Mouse (Mus musculus) stomach, postnatal 0 days (tissue): ENCODE measurements around the gene Prima1. TPM values are rescaled to one million over a fixed set of nuclear protein-coding genes. Genes with fewer than 3 reads are reported as not detected.

Source experiments
- ATAC-seq: fragments of 200-750 bp; cut with Nextera tagmentation; 2 replicates; pipeline ENCODE4 v1.8.0; 2017; ENCODE audit not compliant: low FRiP score, low TSS enrichment
- DNase-seq: peaks from one replicate; pipeline ENCODE4 v3.0.0-alpha.2; 2016; ENCODE audit warnings: low spot score
- H3K27ac ChIP-seq: fragments of 300-500 bp; sonication (generic); replicated peaks from 2 replicates; pipeline ENCODE4 v1.5.1; 2014; ENCODE audit warnings: mild to moderate bottlenecking, control low read depth
- H3K27me3 ChIP-seq: fragments of 300-500 bp; sonication (generic); 2 replicates; pipeline ENCODE4 v1.6.1; 2014; ENCODE audit warnings: low read length; ENCODE audit not compliant: control insufficient read depth, insufficient read depth
- H3K36me3 ChIP-seq: fragments of 300-500 bp; sonication (generic); 2 replicates; pipeline ENCODE4 v1.6.1; 2014; ENCODE audit warnings: low read length, mixed read lengths; ENCODE audit not compliant: control insufficient read depth, insufficient read depth
- H3K4me1 ChIP-seq: fragments of 300-500 bp; sonication (generic); replicated peaks from 2 replicates; pipeline ENCODE4 v1.6.1; 2014; ENCODE audit warnings: antibody characterized with exemption; ENCODE audit not compliant: control insufficient read depth, insufficient read depth
- H3K4me2 ChIP-seq: fragments of 300-500 bp; sonication (generic); replicated peaks from 2 replicates; pipeline ENCODE4 v1.6.1; 2014; ENCODE audit warnings: low read depth, mild to moderate bottlenecking, control low read depth, moderate library complexity
- H3K4me3 ChIP-seq: fragments of 300-500 bp; sonication (generic); 2 replicates; pipeline ENCODE4 v1.5.1; 2014; ENCODE audit warnings: low read depth, low read length, control low read depth
- H3K9ac ChIP-seq: fragments of 300-500 bp; sonication (generic); 2 replicates; pipeline ENCODE4 v1.6.1; 2014; ENCODE audit warnings: mild to moderate bottlenecking, low read length, control low read depth, mixed read lengths
- H3K9me3 ChIP-seq: fragments of 300-500 bp; sonication (generic); 2 replicates; pipeline ENCODE4 v1.6.1; 2016; ENCODE audit warnings: low read length; ENCODE audit not compliant: control insufficient read depth
- CTCF ChIP-seq: IDR thresholded peaks from 2 replicates; pipeline ENCODE4 v1.5.1; 2016; ENCODE audit warnings: antibody characterized with exemption, low read depth, mild to moderate bottlenecking, moderate library complexity
- EP300 ChIP-seq: optimal IDR thresholded peaks from 2 replicates; pipeline ENCODE3; 2016; ENCODE audit warnings: antibody characterized with exemption
- WGBS: fragments of 180-500 bp; shearing (Covaris S2); extraction: QIAGEN DNeasy Blood & Tissue Kit; methylation state at CpG from one replicate; pipeline ENCODE4 v1.1.7; 2014; 5-methylcytosine and 5-hydroxymethylcytosine counted together
- polyA plus RNA-seq: library from polyadenylated mRNA; unstranded; fragments of >200 nt; fragmentation: Nextera tagmentation; extraction: Ambion mirVana; gene quantifications from 2 replicates; pipeline ENCODE4 v1.2.1, GENCODE M21; 2015

Gene Prima1
- polyA plus RNA-seq, result 1.5 and 2.0 TPM in 2 replicates

- H3K4me1 ChIP-seq, result no peaks in the 10 kb centered on the region; the same call in 1 of the 2 replicates
- H3K4me3 ChIP-seq, result peak within 1 kb of the TSS; percentile 63
- peak within 1 kb of the TSS; percentile 76 for H3K9ac ChIP-seq
- ATAC-seq (peak; percentile 76), DNase-seq (peak; percentile 72)
- H3K4me2 ChIP-seq, result peak within 1 kb of the TSS; percentile 85
- peak within 1 kb of the TSS; percentile 91 for H3K27ac ChIP-seq
- no peaks in the 10 kb centered on the region for H3K36me3 ChIP-seq
- TF ChIP-seq EP300 (no peak), CTCF (peak; percentile 31)
- H3K9me3 ChIP-seq, result no peaks in the 10 kb centered on the region
- WGBS, result under 1% methylated on average over 50 of the region's 54 CpGs
- H3K27me3 ChIP-seq, result no peaks in the 10 kb centered on the region
Measured at GRCm38 (mm10) chr12:103242083-103242581, at the start of gene Prima1. Prima1 (minus strand) TSS chr12:103242150.

- no peak for DNase-seq
- ATAC-seq, result no peak
- no peaks in the 10 kb centered on the region for H3K36me3 ChIP-seq
- TF ChIP-seq EP300 (no peak), CTCF (no peak)
- H3K4me2 ChIP-seq, result no peak overlapping the region
- H3K27me3 ChIP-seq, result no peaks in the 10 kb centered on the region
- 73% methylated on average over 4 of the region's 4 CpGs for WGBS
- H3K9ac ChIP-seq, result no peak overlapping the region
- H3K4me1 ChIP-seq, result no peaks in the 10 kb centered on the region
- no peaks in the 10 kb centered on the region for H3K9me3 ChIP-seq
- H3K27ac ChIP-seq, result no peak overlapping the region
- no peak overlapping the region for H3K4me3 ChIP-seq
Measured at GRCm38 (mm10) chr12:103287276-103287675, 45.3 kb upstream of the Prima1 start.

DNA sequence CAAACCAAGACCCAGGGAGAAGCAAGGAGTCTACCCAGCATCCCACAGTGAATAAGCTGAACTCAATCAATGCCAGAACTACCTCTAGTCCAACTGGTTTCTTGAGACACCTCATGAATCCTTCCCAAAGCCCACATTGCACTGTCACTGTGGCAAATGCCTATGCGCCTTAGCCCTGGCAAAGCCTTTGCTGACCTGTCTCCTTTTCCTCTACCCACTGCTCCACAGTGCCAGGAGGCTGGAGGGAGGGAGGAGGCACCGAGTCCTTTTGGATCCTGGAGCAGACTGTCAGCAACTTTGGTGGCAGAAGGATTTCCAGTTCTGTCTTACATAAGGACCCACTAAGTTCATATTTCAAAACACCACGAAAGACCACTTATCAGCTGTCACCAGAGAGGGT lies 41.5 kb upstream of the Prima1 start:
- Histone ChIP-seq H3K4me1 (no peaks in the 10 kb centered on the region), H3K9me3 (no peaks in the 10 kb centered on the region), H3K36me3 (no peaks in the 10 kb centered on the region), H3K27me3 (no peaks in the 10 kb centered on the region), H3K4me3 (no peak overlapping the region), H3K9ac (no peak overlapping the region), H3K27ac (no peak overlapping the region), H3K4me2 (no peak overlapping the region)
- DNase-seq, result no peak
- TF ChIP-seq CTCF (no peak), EP300 (no peak)
- ATAC-seq, result no peak
- 79% methylated on average over 3 of the region's 3 CpGs for WGBS

DNA sequence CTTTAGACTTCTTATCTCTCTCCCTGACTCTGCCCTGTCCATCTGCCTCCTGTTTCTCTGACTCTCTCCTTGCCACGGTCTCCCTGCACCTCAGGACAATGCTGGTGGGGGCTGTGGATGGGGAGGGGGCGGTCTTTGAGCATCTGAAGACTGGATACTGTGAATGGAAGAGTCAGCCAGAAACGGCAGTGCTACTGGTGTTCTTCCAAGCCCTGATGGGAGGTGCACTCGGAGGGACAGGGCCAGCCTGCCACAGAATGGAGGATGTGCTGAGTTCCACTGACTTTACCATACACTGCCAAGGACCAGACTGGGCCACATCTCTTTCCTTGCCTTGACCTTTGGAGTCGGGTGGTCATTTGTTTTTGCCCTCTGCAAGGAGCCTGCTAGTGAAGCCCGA lies 41.0 kb upstream of the Prima1 start:
- no peaks in the 10 kb centered on the region for H3K9me3 ChIP-seq
- no peak for DNase-seq
- H3K36me3 ChIP-seq, result no peaks in the 10 kb centered on the region
- no peaks in the 10 kb centered on the region for H3K4me1 ChIP-seq
- 66% methylated on average over 6 of the region's 6 CpGs for WGBS
- H3K27ac ChIP-seq, result no peak overlapping the region
- no peak for TF ChIP-seq EP300
- TF ChIP-seq CTCF, result no peak
- no peak for ATAC-seq
- H3K4me2 ChIP-seq, result no peak overlapping the region
- no peaks in the 10 kb centered on the region for H3K27me3 ChIP-seq
- no peak overlapping the region for H3K4me3 ChIP-seq
- no peak overlapping the region for H3K9ac ChIP-seq

DNA sequence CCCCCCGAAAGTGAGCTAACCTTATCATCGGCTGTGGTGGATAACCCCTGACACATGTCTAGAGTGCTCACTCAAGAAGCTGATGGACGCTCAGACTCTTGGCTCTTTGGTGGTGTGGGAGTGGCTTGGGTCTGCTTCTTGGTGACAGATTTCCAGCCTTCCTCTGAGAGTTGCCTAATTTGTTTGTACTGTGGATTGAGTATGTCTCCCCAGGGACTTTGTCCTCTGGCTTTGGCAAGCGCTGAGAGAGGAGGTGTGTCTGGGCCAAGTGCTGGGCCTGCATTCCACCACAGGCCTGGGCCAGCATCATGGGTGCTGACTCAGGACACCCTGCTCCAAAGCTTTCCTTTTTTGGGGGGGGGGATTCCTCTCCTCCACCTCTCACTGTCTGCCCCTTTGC lies 40.0 kb upstream of the Prima1 start:
- Histone ChIP-seq H3K36me3 (no peaks in the 10 kb centered on the region), H3K27ac (0 out of 2 replicates have a peak overlapping the region, but pooled peaks have one; percentile 40), H3K4me3 (no peak overlapping the region), H3K27me3 (no peaks in the 10 kb centered on the region), H3K4me2 (no peak overlapping the region), H3K4me1 (no peaks in the 10 kb centered on the region), H3K9ac (no peak overlapping the region), H3K9me3 (no peaks in the 10 kb centered on the region)
- DNase-seq (peak; percentile 64), ATAC-seq (peak; percentile 88)
- TF ChIP-seq EP300, result no peak
- no peak for TF ChIP-seq CTCF
- WGBS, result 18% methylated on average over 4 of the region's 4 CpGs

DNA sequence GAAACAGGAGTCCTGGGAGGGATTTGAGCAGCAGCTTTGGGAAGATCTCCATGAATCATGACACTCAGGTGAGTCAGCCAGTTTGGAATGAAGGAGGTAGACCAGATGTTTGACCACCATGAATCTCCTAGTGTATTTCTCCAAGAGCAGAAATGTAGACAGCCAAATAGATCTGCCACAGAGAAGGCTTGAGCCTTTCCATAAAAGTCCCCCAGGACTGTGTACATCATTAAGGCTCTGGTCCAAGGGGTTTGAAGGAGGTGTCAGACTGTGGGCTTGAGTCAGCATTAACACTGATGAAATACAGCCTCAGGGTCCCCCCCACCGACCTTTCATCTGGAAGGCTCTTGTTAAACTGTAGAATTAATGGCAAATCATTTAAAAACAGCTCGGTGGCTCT lies 39.5 kb upstream of the Prima1 start:
- Histone ChIP-seq H3K27me3 (no peaks in the 10 kb centered on the region), H3K9me3 (no peaks in the 10 kb centered on the region), H3K4me3 (no peak overlapping the region), H3K27ac (0 out of 2 replicates have a peak overlapping the region, but pooled peaks have one; percentile 40), H3K4me2 (no peak overlapping the region), H3K36me3 (no peaks in the 10 kb centered on the region), H3K9ac (no peak overlapping the region), H3K4me1 (no peaks in the 10 kb centered on the region)
- peak; percentile 56; the same call in 1 of the 2 replicates for ATAC-seq
- DNase-seq, result no peak
- TF ChIP-seq EP300, result no peak
- no peak for TF ChIP-seq CTCF
- 38% methylated on average over 2 of the region's 2 CpGs for WGBS
